Mouse (Mus musculus) limb, embryonic 12.5 days (tissue): ENCODE results near the gene Slc25a11. TPM values are rescaled to one million over a fixed set of nuclear protein-coding genes. Genes with fewer than 3 reads are reported as not detected.

Source experiments
- ATAC-seq: fragments of 200-750 bp; cut with Nextera tagmentation; 2 replicates; pipeline ENCODE4 v1.8.0; 2017; ENCODE audit warnings: low read depth, moderate TSS enrichment; ENCODE audit not compliant: insufficient number of reproducible peaks, insufficient read depth, low FRiP score, low TSS enrichment
- H3K27ac ChIP-seq: fragments of 300-500 bp; sonication (generic); 2 replicates; pipeline ENCODE4 v1.5.1; 2016; ENCODE audit warnings: mild to moderate bottlenecking, moderate library complexity
- H3K27me3 ChIP-seq: fragments of 300-500 bp; sonication (generic); 2 replicates; pipeline ENCODE4 v1.6.1; 2016; ENCODE audit warnings: mild to moderate bottlenecking, moderate library complexity
- H3K36me3 ChIP-seq: fragments of 300-500 bp; sonication (generic); 2 replicates; pipeline ENCODE4 v1.6.1; 2016; ENCODE audit warnings: mild to moderate bottlenecking, moderate library complexity
- H3K4me1 ChIP-seq: fragments of 300-500 bp; sonication (generic); replicated peaks from 2 replicates; pipeline ENCODE4 v1.6.1; 2016
- H3K4me2 ChIP-seq: fragments of 300-500 bp; sonication (generic); 2 replicates; pipeline ENCODE4 v1.6.1; 2016; ENCODE audit warnings: mild to moderate bottlenecking, moderate library complexity
- H3K4me3 ChIP-seq: fragments of 300-500 bp; sonication (generic); replicated peaks from 2 replicates; pipeline ENCODE4 v1.5.1; 2016; ENCODE audit warnings: mild to moderate bottlenecking
- H3K9ac ChIP-seq: fragments of 300-500 bp; sonication (generic); replicated peaks from 2 replicates; pipeline ENCODE4 v1.6.1; 2016; ENCODE audit warnings: mild to moderate bottlenecking, moderate library complexity
- H3K9me3 ChIP-seq: fragments of 300-500 bp; sonication (generic); 2 replicates; pipeline ENCODE4 v1.6.1; 2016; ENCODE audit warnings: mild to moderate bottlenecking, moderate library complexity
- WGBS: fragments of 180-500 bp; shearing (Covaris S2); methylation state at CpG from one replicate; pipeline ENCODE4 v1.1.7; 2016; 5-methylcytosine and 5-hydroxymethylcytosine counted together
- polyA plus RNA-seq: library from polyadenylated mRNA; unstranded; fragments of >200 nt; fragmentation: Nextera tagmentation; extraction: Ambion mirVana; gene quantifications from 2 replicates; pipeline ENCODE4 v1.2.1, GENCODE M21; 2016

Slc25a11 gene
- polyA plus RNA-seq, 1 experiment from 2014 or later, result 161 TPM

DNA sequence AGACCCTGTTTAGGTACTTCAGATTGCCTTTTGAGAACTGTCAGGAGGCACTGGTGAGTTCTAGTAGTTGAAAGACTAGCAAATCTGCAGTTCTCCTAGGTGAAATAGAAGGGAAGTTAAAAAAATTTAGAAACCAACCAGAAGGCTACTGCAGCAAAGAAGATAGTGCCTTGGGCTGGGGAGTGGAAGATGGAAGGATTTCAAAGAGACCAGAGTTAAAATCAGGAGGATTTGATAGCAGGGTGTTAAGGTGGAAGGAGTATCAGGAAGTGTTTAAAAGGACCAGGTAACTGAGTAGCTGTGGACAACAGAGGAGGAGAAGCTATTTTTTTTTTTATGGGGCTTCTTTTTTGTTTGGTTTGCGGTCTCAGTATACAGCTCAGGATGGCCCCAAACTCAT lies 9.5 kb downstream of the Slc25a11 start:
- Histone ChIP-seq H3K4me1 (no peaks in the 10 kb centered on the region), H3K9ac (no peak overlapping the region), H3K27ac (no peak overlapping the region), H3K4me2 (no peak overlapping the region), H3K27me3 (no peaks in the 10 kb centered on the region), H3K4me3 (no peak overlapping the region), H3K9me3 (no peaks in the 10 kb centered on the region), H3K36me3 (peaks cover 2% of the 10 kb centered on the region; the same call in 1 of the 2 replicates)
- no peak for ATAC-seq
- WGBS, result 81% methylated on average over 1 of the region's 1 CpGs

- H3K9me3 ChIP-seq, result no peaks in the 10 kb centered on the region
- ATAC-seq, result no peak
- 82% methylated on average over 4 of the region's 4 CpGs for WGBS
- no peaks in the 10 kb centered on the region for H3K4me1 ChIP-seq
- H3K4me3 ChIP-seq, result no peak overlapping the region
- H3K9ac ChIP-seq, result no peak overlapping the region
- no peak overlapping the region for H3K4me2 ChIP-seq
- H3K27ac ChIP-seq, result no peak overlapping the region
- no peaks in the 10 kb centered on the region for H3K36me3 ChIP-seq
- no peaks in the 10 kb centered on the region for H3K27me3 ChIP-seq
Measured at GRCm38 (mm10) chr11:70635601-70636000, 11.7 kb downstream of the Slc25a11 start.

- Histone ChIP-seq H3K9ac (no peak overlapping the region), H3K27me3 (no peaks in the 10 kb centered on the region), H3K4me2 (no peak overlapping the region), H3K4me3 (no peak overlapping the region), H3K36me3 (no peaks in the 10 kb centered on the region), H3K9me3 (no peaks in the 10 kb centered on the region), H3K4me1 (no peaks in the 10 kb centered on the region), H3K27ac (no peak overlapping the region)
- 70% methylated on average over 7 of the region's 7 CpGs for WGBS
- no peak for ATAC-seq
Measured at GRCm38 (mm10) chr11:70630129-70630528, 17.1 kb downstream of the Slc25a11 start.

DNA sequence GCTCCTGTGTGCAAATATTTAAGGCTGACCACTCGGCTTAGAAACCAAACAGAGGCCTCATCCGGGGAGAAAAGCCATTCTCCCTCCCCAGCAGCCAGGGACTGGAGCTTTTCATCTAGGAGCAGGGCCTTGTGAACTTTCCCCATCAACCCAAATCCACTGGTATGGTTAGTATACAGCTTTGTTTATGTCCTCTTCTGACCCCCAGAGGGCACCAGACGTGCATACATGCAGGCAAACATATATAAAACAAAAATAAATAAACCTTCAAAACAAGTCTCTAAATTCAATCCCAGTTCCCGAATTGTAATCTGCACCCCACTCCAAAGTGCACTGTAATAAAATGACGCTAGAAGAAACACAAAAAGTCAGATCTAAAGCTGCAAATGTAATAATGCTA lies 17.7 kb downstream of the Slc25a11 start:
- H3K9me3 ChIP-seq, result no peaks in the 10 kb centered on the region
- H3K4me3 ChIP-seq, result no peak overlapping the region
- ATAC-seq, result no peak

GRCm38 (mm10) chr11:70628431-70628830 lies 18.8 kb downstream of the Slc25a11 start:
- Histone ChIP-seq H3K4me3 (no peak overlapping the region), H3K27me3 (no peaks in the 10 kb centered on the region), H3K4me1 (no peaks in the 10 kb centered on the region), H3K27ac (no peak overlapping the region), H3K36me3 (no peaks in the 10 kb centered on the region), H3K4me2 (no peak overlapping the region), H3K9me3 (no peaks in the 10 kb centered on the region), H3K9ac (no peak overlapping the region)
- WGBS, result 65% methylated on average over 2 of the region's 2 CpGs
- no peak for ATAC-seq

More for the DNA sequence above, 17.7 kb downstream of the Slc25a11 start:
- Histone ChIP-seq H3K36me3 (no peaks in the 10 kb centered on the region), H3K27me3 (no peaks in the 10 kb centered on the region), H3K27ac (no peak overlapping the region), H3K9ac (no peak overlapping the region), H3K4me1 (no peaks in the 10 kb centered on the region), H3K4me2 (no peak overlapping the region)
- 61% methylated on average over 5 of the region's 5 CpGs for WGBS

DNA sequence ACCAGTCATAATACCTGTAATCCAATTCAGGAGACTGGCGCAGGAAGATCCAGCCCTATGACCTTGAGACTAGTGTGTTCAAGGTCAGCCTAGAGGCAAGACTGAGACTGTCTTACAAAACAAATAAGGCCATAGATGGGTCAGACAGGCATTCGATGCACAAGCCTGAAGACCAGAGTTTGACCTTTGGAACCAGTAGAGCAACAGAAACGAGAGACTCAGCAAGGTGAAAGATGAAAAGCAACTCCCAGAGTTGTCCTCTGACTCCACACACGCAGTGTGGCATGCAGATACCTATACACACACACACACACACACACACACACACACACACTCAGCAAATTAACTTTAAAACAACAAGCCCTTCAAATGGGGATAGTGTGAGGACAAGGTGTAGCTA lies 20.4 kb downstream of the Slc25a11 start:
- Histone ChIP-seq H3K4me3 (no peak overlapping the region), H3K4me2 (no peak overlapping the region), H3K4me1 (no peaks in the 10 kb centered on the region), H3K27me3 (no peaks in the 10 kb centered on the region), H3K9ac (no peak overlapping the region), H3K27ac (no peak overlapping the region), H3K9me3 (no peaks in the 10 kb centered on the region), H3K36me3 (no peaks in the 10 kb centered on the region)
- 84% methylated on average over 4 of the region's 4 CpGs for WGBS
- ATAC-seq, result no peak

DNA sequence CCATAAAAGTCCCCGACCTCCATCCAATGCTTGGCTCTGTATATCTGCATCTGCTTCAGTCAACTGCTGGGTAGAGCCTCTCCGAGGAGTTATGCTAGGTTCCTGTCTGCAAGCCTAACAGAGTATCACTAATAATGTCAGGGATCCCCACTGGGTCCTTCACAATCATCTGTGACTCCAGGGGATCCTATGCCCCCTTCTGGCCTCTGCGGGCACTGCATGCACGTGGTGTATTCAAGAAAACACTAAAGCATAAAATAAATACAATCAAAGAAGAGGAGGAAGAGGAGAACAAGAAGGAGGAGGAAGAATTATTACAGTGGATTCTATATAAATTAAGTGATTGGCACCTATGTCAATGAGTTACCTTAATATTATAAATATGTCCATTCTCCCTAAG lies 21.8 kb downstream of the Slc25a11 start:
- Histone ChIP-seq H3K4me3 (no peak overlapping the region), H3K36me3 (no peaks in the 10 kb centered on the region), H3K4me2 (no peak overlapping the region), H3K27me3 (no peaks in the 10 kb centered on the region), H3K27ac (no peak overlapping the region), H3K9me3 (no peaks in the 10 kb centered on the region), H3K4me1 (no peaks in the 10 kb centered on the region), H3K9ac (no peak overlapping the region)
- ATAC-seq, result no peak
- 48% methylated on average over 4 of the region's 4 CpGs for WGBS

GRCm38 (mm10) chr11:70623053-70623742 lies 24.1 kb downstream of the Slc25a11 start:
- no peak for ATAC-seq
- H3K9ac ChIP-seq, result no peak overlapping the region
- H3K4me2 ChIP-seq, result no peak overlapping the region
- no peaks in the 10 kb centered on the region for H3K9me3 ChIP-seq
- WGBS, result 80% methylated on average over 10 of the region's 10 CpGs
- no peak overlapping the region for H3K4me3 ChIP-seq
- no peaks in the 10 kb centered on the region for H3K4me1 ChIP-seq
- H3K27ac ChIP-seq, result no peak overlapping the region
- no peaks in the 10 kb centered on the region for H3K27me3 ChIP-seq
- H3K36me3 ChIP-seq, result no peaks in the 10 kb centered on the region

GRCm38 (mm10) chr11:70621972-70622814 lies 25.1 kb downstream of the Slc25a11 start:
- no peaks in the 10 kb centered on the region for H3K4me1 ChIP-seq
- 0 out of 2 replicates have a peak, but pooled peaks cover under 1% of the 10 kb centered on the region for H3K27me3 ChIP-seq
- WGBS, result 44% methylated on average over 7 of the region's 7 CpGs
- no peak overlapping the region for H3K27ac ChIP-seq
- no peak for ATAC-seq
- H3K4me2 ChIP-seq, result no peak overlapping the region
- no peaks in the 10 kb centered on the region for H3K9me3 ChIP-seq
- H3K9ac ChIP-seq, result no peak overlapping the region
- H3K4me3 ChIP-seq, result no peak overlapping the region
- no peaks in the 10 kb centered on the region for H3K36me3 ChIP-seq

DNA sequence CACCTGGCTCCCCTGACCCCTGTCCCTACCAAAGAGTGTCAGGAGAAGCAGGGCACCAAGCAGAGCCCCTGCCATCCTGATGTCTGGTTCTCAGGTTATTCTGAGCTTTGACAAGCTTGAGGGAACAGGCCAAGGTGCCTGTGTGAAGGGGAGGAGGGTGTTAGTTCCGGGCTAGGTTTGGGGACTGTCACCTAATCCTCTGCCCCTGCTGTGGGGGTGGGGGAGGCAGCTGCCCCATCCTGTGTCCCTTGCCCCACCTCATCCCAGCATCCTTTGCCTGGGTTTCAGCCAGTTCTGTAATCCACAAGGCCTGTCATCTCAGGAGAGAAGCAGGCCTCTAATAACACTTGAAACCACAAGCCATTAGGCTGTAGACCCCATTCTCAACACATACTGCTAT lies 28.2 kb downstream of the Slc25a11 start, which contains the start of gene Chrne:
TSS of gene Chrne (minus strand) at position 116 of the 400 bp plus-strand sequence.
- no peaks in the 10 kb centered on the region for H3K36me3 ChIP-seq
- no peak within 1 kb of the TSS for H3K27ac ChIP-seq
- H3K9me3 ChIP-seq, result no peaks in the 10 kb centered on the region
- H3K4me2 ChIP-seq, result no peak within 1 kb of the TSS
- peaks cover 15% of the 10 kb centered on the region for H3K4me1 ChIP-seq
- no peak within 1 kb of the TSS for H3K4me3 ChIP-seq
- WGBS, result 7% methylated on average over 1 of the region's 1 CpGs
- no peak within 1 kb of the TSS for H3K9ac ChIP-seq
- ATAC-seq, result no peak
- H3K27me3 ChIP-seq, result peaks cover 18% of the 10 kb centered on the region

- 15% methylated on average over 21 of the region's 21 CpGs for WGBS
- Histone ChIP-seq H3K9ac (peak within 1 kb of the TSS; percentile 47), H3K4me1 (peaks cover 15% of the 10 kb centered on the region), H3K9me3 (no peaks in the 10 kb centered on the region), H3K36me3 (peaks cover 33% of the 10 kb centered on the region), H3K4me2 (peak within 1 kb of the TSS; percentile 75), H3K27me3 (peaks cover 18% of the 10 kb centered on the region), H3K4me3 (peak within 1 kb of the TSS; percentile 38), H3K27ac (0 out of 2 replicates have a peak within 1 kb of the TSS, but pooled peaks have one; percentile 53)
- no peak for ATAC-seq
Measured at GRCm38 (mm10) chr11:70615516-70616093, 31.7 kb downstream of the Slc25a11 start, which contains the start of gene 4930544D05Rik. 4930544D05Rik (plus strand) TSS chr11:70615848.
